Mouse (Mus musculus) stomach, postnatal 0 days (tissue): Measurements from ENCODE around the gene Tmem248. TPM values are rescaled to one million over a fixed set of nuclear protein-coding genes. Genes with fewer than 3 reads are reported as not detected.

Source experiments
- ATAC-seq: fragments of 200-750 bp; cut with Nextera tagmentation; 2 replicates; pipeline ENCODE4 v1.8.0; 2017; ENCODE audit not compliant: low FRiP score, low TSS enrichment
- DNase-seq: peaks from one replicate; pipeline ENCODE4 v3.0.0-alpha.2; 2016; ENCODE audit warnings: low spot score
- H3K27ac ChIP-seq: fragments of 300-500 bp; sonication (generic); replicated peaks from 2 replicates; pipeline ENCODE4 v1.5.1; 2014; ENCODE audit warnings: mild to moderate bottlenecking, control low read depth
- H3K27me3 ChIP-seq: fragments of 300-500 bp; sonication (generic); 2 replicates; pipeline ENCODE4 v1.6.1; 2014; ENCODE audit warnings: low read length; ENCODE audit not compliant: control insufficient read depth, insufficient read depth
- H3K36me3 ChIP-seq: fragments of 300-500 bp; sonication (generic); 2 replicates; pipeline ENCODE4 v1.6.1; 2014; ENCODE audit warnings: low read length, mixed read lengths; ENCODE audit not compliant: control insufficient read depth, insufficient read depth
- H3K4me1 ChIP-seq: fragments of 300-500 bp; sonication (generic); replicated peaks from 2 replicates; pipeline ENCODE4 v1.6.1; 2014; ENCODE audit warnings: antibody characterized with exemption; ENCODE audit not compliant: control insufficient read depth, insufficient read depth
- H3K4me2 ChIP-seq: fragments of 300-500 bp; sonication (generic); replicated peaks from 2 replicates; pipeline ENCODE4 v1.6.1; 2014; ENCODE audit warnings: low read depth, mild to moderate bottlenecking, control low read depth, moderate library complexity
- H3K4me3 ChIP-seq: fragments of 300-500 bp; sonication (generic); 2 replicates; pipeline ENCODE4 v1.5.1; 2014; ENCODE audit warnings: low read depth, low read length, control low read depth
- H3K9ac ChIP-seq: fragments of 300-500 bp; sonication (generic); 2 replicates; pipeline ENCODE4 v1.6.1; 2014; ENCODE audit warnings: mild to moderate bottlenecking, low read length, control low read depth, mixed read lengths
- H3K9me3 ChIP-seq: fragments of 300-500 bp; sonication (generic); 2 replicates; pipeline ENCODE4 v1.6.1; 2016; ENCODE audit warnings: low read length; ENCODE audit not compliant: control insufficient read depth
- CTCF ChIP-seq: IDR thresholded peaks from 2 replicates; pipeline ENCODE4 v1.5.1; 2016; ENCODE audit warnings: antibody characterized with exemption, low read depth, mild to moderate bottlenecking, moderate library complexity
- EP300 ChIP-seq: optimal IDR thresholded peaks from 2 replicates; pipeline ENCODE3; 2016; ENCODE audit warnings: antibody characterized with exemption
- WGBS: fragments of 180-500 bp; shearing (Covaris S2); extraction: QIAGEN DNeasy Blood & Tissue Kit; methylation state at CpG from one replicate; pipeline ENCODE4 v1.1.7; 2014; 5-methylcytosine and 5-hydroxymethylcytosine counted together
- polyA plus RNA-seq: library from polyadenylated mRNA; unstranded; fragments of >200 nt; fragmentation: Nextera tagmentation; extraction: Ambion mirVana; gene quantifications from 2 replicates; pipeline ENCODE4 v1.2.1, GENCODE M21; 2015

The Tmem248 gene
- polyA plus RNA-seq, 1 experiment from 2014 or later: 33.2 TPM

GRCm38 (mm10) chr5:130185312-130185711 lies 31.6 kb upstream of the Tmem248 start:
- H3K4me3 ChIP-seq: no peak overlapping the region
- no peak overlapping the region for H3K9ac ChIP-seq
- TF ChIP-seq CTCF (no peak), EP300 (no peak)
- no peaks in the 10 kb centered on the region for H3K27me3 ChIP-seq
- peaks cover 4% of the 10 kb centered on the region; the same call in 1 of the 2 replicates for H3K36me3 ChIP-seq
- no peak overlapping the region for H3K4me2 ChIP-seq
- WGBS: 40% methylated on average over 6 of the region's 6 CpGs
- H3K9me3 ChIP-seq: no peaks in the 10 kb centered on the region
- ATAC-seq (no peak), DNase-seq (no peak)
- H3K27ac ChIP-seq: peak overlapping the region; percentile 69; the same call in 1 of the 2 replicates
- peaks cover 7% of the 10 kb centered on the region for H3K4me1 ChIP-seq

- Histone ChIP-seq H3K4me2 (no peak overlapping the region), H3K27ac (peak overlapping the region; percentile 53; the same call in 1 of the 2 replicates), H3K4me3 (no peak overlapping the region), H3K27me3 (no peaks in the 10 kb centered on the region), H3K4me1 (peaks cover 7% of the 10 kb centered on the region), H3K36me3 (peaks cover 8% of the 10 kb centered on the region; the same call in 1 of the 2 replicates), H3K9me3 (no peaks in the 10 kb centered on the region), H3K9ac (no peak overlapping the region)
- ATAC-seq: peak; percentile 91
- 53% methylated on average over 7 of the region's 7 CpGs for WGBS
- peak; percentile 79 for DNase-seq
- no peak for TF ChIP-seq EP300
- TF ChIP-seq CTCF: no peak
These were observed 29.5 kb upstream of the Tmem248 start for GRCm38 (mm10) chr5:130187383-130187782.

DNA sequence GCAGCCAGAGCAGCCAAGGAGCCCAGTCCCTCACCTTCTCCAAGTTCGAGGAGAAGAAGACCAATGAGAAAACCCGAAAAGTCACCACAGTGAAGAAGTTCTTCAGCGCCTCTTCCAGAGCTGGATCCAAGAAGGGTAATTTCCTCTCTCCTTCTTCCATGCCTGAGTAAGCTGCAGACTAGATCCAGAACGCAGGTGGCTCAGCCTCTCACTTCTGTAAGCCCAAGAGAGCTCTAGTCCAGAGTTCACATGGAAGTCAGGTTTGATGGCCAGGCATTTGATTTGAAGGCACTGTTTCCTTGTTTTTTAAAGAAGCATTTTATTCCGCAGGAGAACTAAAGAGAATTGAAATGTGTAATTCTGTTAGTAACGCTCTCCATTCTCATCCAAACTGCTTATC lies 26.0 kb upstream of the Tmem248 start:
- Histone ChIP-seq H3K36me3 (peaks cover 11% of the 10 kb centered on the region; the same call in 1 of the 2 replicates), H3K9me3 (no peaks in the 10 kb centered on the region), H3K4me1 (no peaks in the 10 kb centered on the region), H3K27me3 (no peaks in the 10 kb centered on the region), H3K9ac (no peak overlapping the region), H3K4me3 (no peak overlapping the region), H3K4me2 (no peak overlapping the region), H3K27ac (0 out of 2 replicates have a peak overlapping the region, but pooled peaks have one; percentile 13)
- 92% methylated on average over 6 of the region's 6 CpGs for WGBS
- TF ChIP-seq EP300: no peak
- no peak for TF ChIP-seq CTCF
- peak; percentile 11 for DNase-seq
- no peak for ATAC-seq

DNA sequence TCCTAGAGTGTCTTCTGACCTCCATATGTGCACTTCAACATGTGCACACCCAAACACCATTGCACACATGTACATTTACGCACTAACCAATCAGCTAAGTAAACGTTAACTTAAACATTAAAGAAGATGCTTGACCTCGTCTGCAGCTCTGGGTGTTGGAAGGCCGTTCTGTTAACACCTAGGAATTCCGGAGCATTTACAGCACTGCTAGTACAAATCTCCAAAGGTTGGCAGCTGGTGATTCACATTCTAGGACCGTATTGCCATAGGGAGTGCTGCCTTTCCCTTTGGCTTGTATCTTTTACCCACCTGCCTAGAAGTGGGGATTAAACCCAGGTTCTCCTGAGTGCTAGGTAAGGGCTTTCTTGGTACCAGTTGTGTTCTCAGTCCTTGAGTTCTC lies 25.0 kb upstream of the Tmem248 start:
- Histone ChIP-seq H3K4me3 (no peak overlapping the region), H3K27me3 (no peaks in the 10 kb centered on the region), H3K9ac (no peak overlapping the region), H3K27ac (peak overlapping the region; percentile 82), H3K4me1 (no peaks in the 10 kb centered on the region), H3K9me3 (no peaks in the 10 kb centered on the region), H3K4me2 (no peak overlapping the region), H3K36me3 (peaks cover 11% of the 10 kb centered on the region; the same call in 1 of the 2 replicates)
- no peak for TF ChIP-seq EP300
- TF ChIP-seq CTCF: no peak
- 50% methylated on average over 6 of the region's 6 CpGs for WGBS
- ATAC-seq (no peak; the same call in 1 of the 2 replicates), DNase-seq (peak; percentile 18)

GRCm38 (mm10) chr5:130192356-130192944 lies 24.4 kb upstream of the Tmem248 start:
- no peak for TF ChIP-seq EP300
- no peak for TF ChIP-seq CTCF
- Histone ChIP-seq H3K4me3 (no peak overlapping the region), H3K9ac (no peak overlapping the region), H3K27me3 (no peaks in the 10 kb centered on the region), H3K4me2 (no peak overlapping the region), H3K9me3 (no peaks in the 10 kb centered on the region), H3K27ac (peak overlapping the region; percentile 82), H3K36me3 (peaks cover 11% of the 10 kb centered on the region; the same call in 1 of the 2 replicates), H3K4me1 (no peaks in the 10 kb centered on the region)
- DNase-seq (peak; percentile 70), ATAC-seq (peak; percentile 85)
- 35% methylated on average over 2 of the region's 2 CpGs for WGBS

DNA sequence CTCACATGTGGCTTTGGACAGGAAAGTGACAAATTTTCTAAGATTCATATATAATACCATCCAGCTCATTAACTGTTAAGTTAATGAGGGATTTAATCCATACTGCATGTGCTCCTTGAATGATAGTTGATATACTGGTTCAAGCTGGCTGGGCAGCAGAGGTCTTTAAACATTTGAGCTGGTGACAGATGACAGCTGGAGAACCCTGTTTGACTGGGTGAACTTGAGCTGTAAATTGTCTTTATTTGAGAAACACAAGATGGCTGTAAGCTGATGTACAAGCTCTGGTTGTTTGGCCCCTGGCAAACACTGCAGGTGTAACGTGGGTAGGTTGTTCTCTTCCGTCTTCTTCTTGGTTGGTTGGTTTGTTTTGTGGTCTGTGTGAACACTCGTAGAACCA lies 23.1 kb upstream of the Tmem248 start:
- H3K4me2 ChIP-seq: no peak overlapping the region
- H3K36me3 ChIP-seq: peaks cover 16% of the 10 kb centered on the region; the same call in 1 of the 2 replicates
- no peaks in the 10 kb centered on the region for H3K4me1 ChIP-seq
- ATAC-seq (no peak), DNase-seq (no peak)
- no peak overlapping the region for H3K4me3 ChIP-seq
- H3K27ac ChIP-seq: no peak overlapping the region
- H3K9me3 ChIP-seq: no peaks in the 10 kb centered on the region
- no peak overlapping the region for H3K9ac ChIP-seq
- WGBS: 61% methylated on average over 3 of the region's 3 CpGs
- TF ChIP-seq CTCF (no peak), EP300 (no peak)
- H3K27me3 ChIP-seq: no peaks in the 10 kb centered on the region
